Mouse (Mus musculus) common myeloid progenitor, adult 5-6 weeks (primary cell): ENCODE measurements around the gene Elavl1. TPM values are rescaled to one million over a fixed set of nuclear protein-coding genes. Genes with fewer than 3 reads are reported as not detected.

Source experiments
- ATAC-seq: replicated peaks from 2 replicates; pipeline ENCODE4 v1.8.0; 2016; ENCODE audit warnings: low read depth, mild to moderate bottlenecking, moderate TSS enrichment, inconsistent platforms; ENCODE audit not compliant: poor library complexity, severe bottlenecking
- total RNA-seq: library from RNA; stranded (forward); fragments of 200-1000, 187-1606 nt; gene quantifications from 2 replicates; pipeline ENCODE4 v1.2.3, GENCODE M21; 2017

The Elavl1 gene
- total RNA-seq, 1 experiment from 2014 or later = 124 TPM

DNA sequence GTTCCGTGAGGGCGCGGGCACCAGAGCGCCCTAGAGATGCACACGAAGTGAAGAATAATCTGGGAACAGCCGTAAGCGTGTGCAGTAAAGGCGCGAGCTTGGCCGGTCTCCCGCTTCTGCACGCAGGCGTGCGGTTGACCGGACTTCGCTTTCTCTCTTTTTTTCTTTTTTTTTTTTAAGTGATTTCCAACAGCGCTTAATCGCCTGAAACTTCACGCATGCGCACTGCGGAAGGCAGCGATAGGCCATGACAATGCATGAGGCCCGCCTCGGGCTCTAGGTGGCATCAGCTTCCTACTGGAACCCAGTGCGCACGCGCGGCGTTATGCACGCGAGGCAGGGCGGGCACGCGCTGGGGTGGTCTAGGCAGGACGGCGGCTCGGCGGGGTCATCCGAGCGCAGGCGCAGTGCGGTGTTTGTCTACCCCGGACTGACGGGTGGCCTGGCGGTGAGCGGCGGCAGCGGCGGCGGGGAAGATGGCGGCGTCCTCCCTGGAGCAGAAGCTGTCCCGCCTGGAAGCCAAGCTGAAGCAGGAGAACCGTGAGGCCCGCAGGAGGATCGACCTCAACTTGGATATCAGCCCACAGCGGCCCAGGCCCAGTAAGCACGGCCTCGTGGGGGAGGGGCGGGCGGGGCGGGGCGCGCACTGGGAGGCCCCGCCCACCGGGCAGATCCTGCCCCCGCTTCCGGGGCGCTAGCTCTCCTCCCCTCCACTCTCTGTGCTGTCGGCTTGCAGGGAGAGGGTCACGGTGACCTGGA is 86.6 kb downstream of the Elavl1 start, which contains the start of the genes Map2k7 and Gm49320:
TSS of gene Map2k7 (plus strand) at position 307 of the 759 bp plus-strand sequence.
TSS of gene Gm49320 (plus strand) at position 432 of the 759 bp plus-strand sequence.
- ATAC-seq = peak; percentile 92

DNA sequence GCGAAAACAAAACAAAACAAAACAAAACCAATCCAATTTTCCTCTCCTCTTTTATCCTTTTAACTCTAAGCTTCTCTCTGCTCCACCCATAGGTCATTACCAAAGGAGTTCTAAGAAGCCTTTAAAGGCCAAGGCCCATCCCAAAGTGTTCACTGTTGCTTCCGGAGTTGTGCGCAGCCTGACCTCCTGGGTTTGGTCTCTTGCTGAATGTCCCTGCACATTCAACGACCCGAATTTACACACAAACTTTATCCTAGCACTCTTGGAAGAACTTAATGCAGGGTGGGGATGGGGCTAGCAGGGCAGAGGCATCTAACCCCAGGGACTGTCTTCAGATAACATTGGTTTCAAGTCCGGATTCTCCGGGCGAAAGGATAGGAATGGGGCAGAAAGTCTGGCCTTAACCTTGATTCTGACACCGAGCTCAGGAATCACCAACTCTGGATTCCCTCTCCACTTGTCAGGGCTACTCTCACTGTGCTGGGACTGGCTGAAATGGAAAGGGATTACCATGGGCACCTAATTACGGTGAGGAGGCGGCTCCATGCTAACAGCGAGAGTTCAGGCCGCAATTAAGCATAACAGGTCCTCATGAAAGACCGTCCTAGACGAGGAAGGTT is 87.3 kb downstream of the Elavl1 start:
- ATAC-seq = 0 out of 2 replicates have a peak, but pooled peaks have one; percentile 1

Other genes with a start within 250 kb of the Elavl1 start
- not detected in 2 replicates for gene Cd209f, start 219.6 kb downstream of the Elavl1 start, total RNA-seq
- gene Cd209g, start 191.3 kb downstream of the Elavl1 start, total RNA-seq = not detected in 2 replicates
- 11.1 and 12.1 TPM in 2 replicates for gene Evi5l, start 158.8 kb downstream of the Elavl1 start, total RNA-seq
- gene Prr36, start 108.0 kb downstream of the Elavl1 start, total RNA-seq = 0.15 and 0.18 TPM in 2 replicates
- not detected in 2 replicates for gene Lrrc8e, start 98.6 kb downstream of the Elavl1 start, total RNA-seq
- gene Map2k7, start 86.7 kb downstream of the Elavl1 start, total RNA-seq = 25.8 and 43.9 TPM in 2 replicates
- 0.10 TPM in 1 of 2 replicates, not detected in the other for gene Gm49320, start 86.5 kb downstream of the Elavl1 start, total RNA-seq
- gene Tgfbr3l, start 77.2 kb downstream of the Elavl1 start, total RNA-seq = 1.5 TPM in 1 of 2 replicates, not detected in the other
- 15.0 and 15.3 TPM in 2 replicates for gene Snapc2, start 72.3 kb downstream of the Elavl1 start, total RNA-seq
- gene Ctxn1, start 66.1 kb downstream of the Elavl1 start, total RNA-seq = 2.1 and 4.9 TPM in 2 replicates
- gene Timm44, start 49.5 kb downstream of the Elavl1 start, total RNA-seq = 135 and 169 TPM in 2 replicates
- 9.4 and 16.7 TPM in 2 replicates for gene Ccl25, start 203 bp downstream of the Elavl1 start, total RNA-seq
- gene Cers4, start 167.6 kb upstream of the Elavl1 start, total RNA-seq = 5.8 and 8.7 TPM in 2 replicates